9 mouse cellular contexts compared by ENCODE assay signal in the genomic region with DNA sequence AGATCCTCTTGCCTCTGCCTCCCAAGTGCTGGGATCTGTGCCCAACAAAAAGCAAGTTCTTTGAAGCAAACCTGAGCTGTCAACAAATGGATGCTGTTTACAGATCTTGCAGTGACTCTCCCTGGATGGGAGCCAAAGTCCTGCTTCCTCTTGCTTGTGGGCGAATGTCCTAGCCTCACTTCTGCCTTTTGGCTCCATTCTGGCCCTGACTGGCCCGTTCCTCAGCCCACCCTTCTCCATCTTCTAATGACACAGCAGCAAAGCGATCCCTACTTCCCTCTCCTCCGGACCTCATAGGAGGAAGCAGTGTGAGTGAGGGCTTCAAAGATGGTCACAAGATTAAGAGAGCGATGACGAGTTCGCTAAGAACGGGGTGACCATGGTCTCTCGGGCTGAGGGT. TPM values are rescaled to one million over a fixed set of nuclear protein-coding genes. Genes with fewer than 3 reads are reported as not detected.
DNase-seq lines count a peak whose midpoint lies in the region; ATAC-seq lines count a peak whose summit lies in the region.
"Had no signal": no experiment of that assay in that cellular context is flagged by ENCODE, and none has a peak within 500 bp of the region (broad histone marks: within the 10 kb centered on the region; RNA-seq: fewer than 3 reads in every experiment).

No protein-coding gene starts in this region.

- no peak overlapping the region for H3K27ac ChIP-seq in intestine, embryonic 16.5 days (ENCODE audit: low read length)
- H3K27ac ChIP-seq: midbrain, embryonic 13.5 days had no signal

- no peak overlapping the region for H3K9ac ChIP-seq in intestine, embryonic 16.5 days (ENCODE audit: low read depth, low read length)
- H3K9ac ChIP-seq: midbrain, embryonic 13.5 days had no signal

- ATAC-seq in intestine, embryonic 16.5 days = no peak
- ATAC-seq: midbrain, embryonic 13.5 days had no signal

- H3K4me1 ChIP-seq in intestine, embryonic 16.5 days (ENCODE audit: control insufficient read depth, insufficient read depth, low read length) = 0 out of 2 replicates have a peak, but pooled peaks cover 17% of the 10 kb centered on the region

- no peak overlapping the region for H3K4me3 ChIP-seq in intestine, embryonic 16.5 days (ENCODE audit: low read length)
- H3K4me3 ChIP-seq: midbrain, embryonic 13.5 days had no signal

- intact Hi-C loops in left cerebral cortex, postnatal 14 days (cut with DNase I) = no loop called here
- intact Hi-C loops in left cerebral cortex, postnatal 4 days (cut with DNase I) = no loop called here
- intact Hi-C loops in heart, postnatal 14 days (cut with DNase I) = no loop called here

- no peaks in the 10 kb centered on the region for H3K36me3 ChIP-seq in intestine, embryonic 16.5 days (ENCODE audit: control insufficient read depth, insufficient read depth, low read length)
- H3K36me3 ChIP-seq: midbrain, embryonic 13.5 days had no signal

- no peaks in the 10 kb centered on the region for H3K9me3 ChIP-seq in intestine, embryonic 16.5 days (ENCODE audit: control insufficient read depth, low read length)
- H3K9me3 ChIP-seq: midbrain, embryonic 13.5 days had no signal

- DNase-seq in cerebellum, postnatal 14 days = peak; percentile 33 to 52
- no peak for DNase-seq in cerebellum, adult 11 months
- DNase-seq in left cerebral cortex, postnatal 14 days (ENCODE audit: low spot score in 2 of 2) = peak; percentile 71 to 81
- DNase-seq in left cerebral cortex, postnatal 4 days = no peak
- peak; percentile 51 to 56 for DNase-seq in heart, postnatal 14 days
- DNase-seq in monocyte, adult 2 months (ENCODE audit: low read depth in 1 of 2, low spot score in 2 of 2) = peak; percentile 89 to 93
- no peak for DNase-seq in cerebellum, postnatal 4 days (ENCODE audit: low spot score in 2 of 2)

- H3K4me2 ChIP-seq in intestine, embryonic 16.5 days (ENCODE audit: low read depth, low read length) = no peak overlapping the region
- H3K4me2 ChIP-seq: midbrain, embryonic 13.5 days had no signal

- no peaks in the 10 kb centered on the region; the same call in 1 of the 2 replicates for H3K27me3 ChIP-seq in intestine, embryonic 16.5 days (replicated peaks; ENCODE audit: control insufficient read depth, insufficient read depth, low read length)
- H3K27me3 ChIP-seq: midbrain, embryonic 13.5 days had no signal

- WGBS in intestine, embryonic 16.5 days = 86% methylated on average over 9 of the region's 9 CpGs

RNA-seq across cellular contexts. Expression of gene Tgif1, which starts 20.8 kb away (rescaled TPM):
- total RNA-seq in left cerebral cortex, postnatal 14 days (2021) = 1 to 10 TPM; 2.1 to 3.4 TPM
- total RNA-seq in left cerebral cortex, postnatal 4 days (2021) = 1 to 10 TPM; 3.2 to 3.3 TPM
- 10 to 100 TPM in 1 of 2 experiments, 1 to 10 TPM in 1; 8.5 to 10.1 TPM for total RNA-seq in heart, postnatal 14 days (2021)
- polyA plus RNA-seq in intestine, embryonic 16.5 days (2015; fragmentation: Nextera tagmentation; extraction: Ambion mirVana) = 43.0 and 43.5 TPM in 2 replicates

Comparison
In these comparisons a context has a peak if more than half of its experiments do, and no peak if none do; other contexts are left out.
1. DNase-seq: peak in cerebellum, postnatal 14 days (2 of 2), left cerebral cortex, postnatal 14 days (2 of 2), heart, postnatal 14 days (2 of 2) and monocyte, adult 2 months (2 of 2); none in cerebellum, adult 11 months (single experiment), left cerebral cortex, postnatal 4 days (single experiment) and cerebellum, postnatal 4 days (0 of 2).